Comparison of ENCODE assay signal across 33 mouse cellular contexts in genomic region chr9:57287183-57287582, GRCm38 (mm10). TPM values are rescaled to one million over a fixed set of nuclear protein-coding genes. Genes with fewer than 3 reads are reported as not detected.
DNase-seq lines count a peak whose midpoint lies in the region; ATAC-seq and TF ChIP-seq lines count a peak whose summit lies in the region.
"Had no signal": no experiment of that assay in that cellular context is flagged by ENCODE, and none has a peak within 500 bp of the region (broad histone marks: within the 10 kb centered on the region; RNA-seq: fewer than 3 reads in every experiment).

No protein-coding gene starts in this region.

- ATAC-seq in liver, embryonic 11.5 days (replicated peaks; ENCODE audit: low FRiP score), result no peak
- 0 out of 2 replicates have a peak, but pooled peaks have one; percentile 29 for ATAC-seq in liver, embryonic 13.5 days (ENCODE audit: low read depth)
- ATAC-seq in liver, postnatal 0 days, result peak; percentile 89
- ATAC-seq in stomach, postnatal 0 days (ENCODE audit: low FRiP score, low TSS enrichment), result peak; percentile 43; the same call in 1 of the 2 replicates
- ATAC-seq: activated CD4-positive, CD25-positive, alpha-beta regulatory T cell, adult 4 months; forebrain, embryonic 15.5 days had no signal

- H3K27me3 ChIP-seq in liver, adult 2 months (ENCODE audit: control insufficient read depth, insufficient read depth, low read length), result no peaks in the 10 kb centered on the region
- H3K27me3 ChIP-seq in liver, embryonic 11.5 days (replicated peaks; ENCODE audit: control insufficient read depth, insufficient read depth, low read length), result 0 out of 2 replicates have a peak, but pooled peaks cover 3% of the 10 kb centered on the region
- H3K27me3 ChIP-seq in liver, embryonic 13.5 days, result peaks cover 10% of the 10 kb centered on the region
- no peaks in the 10 kb centered on the region for H3K27me3 ChIP-seq in liver, postnatal 0 days (ENCODE audit: insufficient read depth, low read length)
- H3K27me3 ChIP-seq in stomach, postnatal 0 days (ENCODE audit: control insufficient read depth, insufficient read depth, low read length), result no peaks in the 10 kb centered on the region
- H3K27me3 ChIP-seq: embryonic facial prominence, embryonic 13.5 days; forebrain, embryonic 12.5 days; forebrain, embryonic 15.5 days; hindbrain, embryonic 12.5 days had no signal

- no peak overlapping the region for H3K4me2 ChIP-seq in liver, embryonic 11.5 days
- H3K4me2 ChIP-seq in liver, embryonic 13.5 days, result no peak overlapping the region
- no peak overlapping the region for H3K4me2 ChIP-seq in liver, postnatal 0 days (ENCODE audit: low read depth, low read length)
- no peak overlapping the region for H3K4me2 ChIP-seq in stomach, postnatal 0 days (replicated peaks; ENCODE audit: low read depth)
- H3K4me2 ChIP-seq: embryonic facial prominence, embryonic 13.5 days; forebrain, embryonic 12.5 days; forebrain, embryonic 15.5 days; heart, embryonic 11.5 days; hindbrain, embryonic 12.5 days had no signal

- peak overlapping the region; percentile 47 for H3K27ac ChIP-seq in liver, adult 2 months (replicated peaks; ENCODE audit: insufficient read depth, low read depth, low read length)
- no peak overlapping the region for H3K27ac ChIP-seq in liver, embryonic 11.5 days (ENCODE audit: low read depth, low read length)
- H3K27ac ChIP-seq in liver, embryonic 13.5 days, result 0 out of 2 replicates have a peak overlapping the region, but pooled peaks have one; percentile 8
- H3K27ac ChIP-seq in liver, postnatal 0 days (ENCODE audit: low read depth), result peak overlapping the region; percentile 79
- no peak overlapping the region for H3K27ac ChIP-seq in stomach, postnatal 0 days (replicated peaks)
- H3K27ac ChIP-seq: embryonic facial prominence, embryonic 10.5 days; embryonic facial prominence, embryonic 13.5 days; forebrain, embryonic 12.5 days; forebrain, embryonic 15.5 days; heart, adult 2 months; hindbrain, embryonic 12.5 days had no signal

- no peak for TF ChIP-seq POLR2A in liver, adult 2 months (IDR thresholded peaks at IDR 0.05; ENCODE audit: extremely low read depth, insufficient read depth, low read length)

- no peaks in the 10 kb centered on the region for H3K9me3 ChIP-seq in liver, embryonic 11.5 days (ENCODE audit: control insufficient read depth, low read length)
- no peaks in the 10 kb centered on the region for H3K9me3 ChIP-seq in liver, embryonic 13.5 days (replicated peaks)
- no peaks in the 10 kb centered on the region for H3K9me3 ChIP-seq in liver, postnatal 0 days (ENCODE audit: low read length)
- no peaks in the 10 kb centered on the region for H3K9me3 ChIP-seq in stomach, postnatal 0 days (ENCODE audit: control insufficient read depth, low read length)
- H3K9me3 ChIP-seq: embryonic facial prominence, embryonic 10.5 days; embryonic facial prominence, embryonic 13.5 days; forebrain, embryonic 12.5 days; forebrain, embryonic 15.5 days; hindbrain, embryonic 12.5 days had no signal

- no peak for TF ChIP-seq CTCF in liver, adult 2 months (IDR thresholded peaks at IDR 0.05; ENCODE audit: low read depth, low read length)
- no peak for TF ChIP-seq CTCF in liver, postnatal 0 days (IDR thresholded peaks at IDR 0.05; ENCODE audit: low read depth)
- no peak for TF ChIP-seq CTCF in stomach, postnatal 0 days (IDR thresholded peaks at IDR 0.05; ENCODE audit: low read depth)

- H3K36me3 ChIP-seq in liver, adult 2 months (ENCODE audit: control insufficient read depth, insufficient read depth, low read length), result no peaks in the 10 kb centered on the region
- H3K36me3 ChIP-seq in liver, embryonic 11.5 days (ENCODE audit: control insufficient read depth, insufficient read depth, low read length), result no peaks in the 10 kb centered on the region
- no peaks in the 10 kb centered on the region for H3K36me3 ChIP-seq in liver, embryonic 13.5 days
- H3K36me3 ChIP-seq in liver, postnatal 0 days (replicated peaks; ENCODE audit: insufficient read depth, low read length), result no peaks in the 10 kb centered on the region
- no peaks in the 10 kb centered on the region for H3K36me3 ChIP-seq in stomach, postnatal 0 days (ENCODE audit: control insufficient read depth, insufficient read depth, low read length)
- H3K36me3 ChIP-seq: embryonic facial prominence, embryonic 10.5 days; embryonic facial prominence, embryonic 13.5 days; forebrain, embryonic 12.5 days; forebrain, embryonic 15.5 days; hindbrain, embryonic 12.5 days had no signal

- WGBS in liver, adult 2 months, result 31% methylated on average over 6 of the region's 6 CpGs
- 73% methylated on average over 6 of the region's 6 CpGs for WGBS in liver, embryonic 11.5 days
- WGBS in liver, embryonic 13.5 days (ENCODE audit: insufficient replicate concordance), result 71% methylated on average over 6 of the region's 6 CpGs
- 74% methylated on average over 6 of the region's 6 CpGs for WGBS in liver, postnatal 0 days (ENCODE audit: insufficient replicate concordance)
- 65% methylated on average over 6 of the region's 6 CpGs for WGBS in stomach, postnatal 0 days

- peaks cover 10% of the 10 kb centered on the region; the same call in 1 of the 2 replicates for H3K4me1 ChIP-seq in liver, adult 2 months (ENCODE audit: control insufficient read depth, insufficient read depth, low read length)
- no peaks in the 10 kb centered on the region; the same call in 1 of the 2 replicates for H3K4me1 ChIP-seq in liver, embryonic 11.5 days (replicated peaks; ENCODE audit: control insufficient read depth, insufficient read depth, low read length)
- peaks cover 12% of the 10 kb centered on the region; the same call in 1 of the 2 replicates for H3K4me1 ChIP-seq in liver, embryonic 13.5 days (replicated peaks)
- H3K4me1 ChIP-seq in liver, postnatal 0 days (ENCODE audit: insufficient read depth), result peaks cover 18% of the 10 kb centered on the region
- no peaks in the 10 kb centered on the region for H3K4me1 ChIP-seq in stomach, postnatal 0 days (replicated peaks; ENCODE audit: control insufficient read depth, insufficient read depth)
- H3K4me1 ChIP-seq: embryonic facial prominence, embryonic 10.5 days; embryonic facial prominence, embryonic 13.5 days; forebrain, embryonic 15.5 days; hindbrain, embryonic 12.5 days had no signal

- no peaks in the 10 kb centered on the region for H3K79me2 ChIP-seq in liver, adult 2 months (ENCODE audit: control insufficient read depth, insufficient read depth, low read length)

- DNase-seq in liver, adult 2 months (ENCODE audit: extremely low read depth, low read depth, low spot score), result peak; percentile 90
- DNase-seq in liver, embryonic 11.5 days (ENCODE audit: low spot score), result no peak
- no peak for DNase-seq in liver, embryonic 13.5 days
- DNase-seq in liver, postnatal 0 days, result no peak
- DNase-seq in stomach, postnatal 0 days (ENCODE audit: low spot score), result peak; percentile 51
- DNase-seq in urinary bladder, postnatal 4 days (ENCODE audit: low spot score in 2 of 2), result no peak
- no peak for DNase-seq in spleen, postnatal 36 days (ENCODE audit: low spot score in 2 of 2)
- DNase-seq: adrenal gland, adult 8-10 months; adrenal gland, postnatal 25 days; cerebellum, adult 11-12 months; cerebellum, adult 8-10 months; cerebellum, postnatal 10 days; cerebellum, postnatal 36 days; embryo, embryonic 11 days; gastrocnemius, postnatal 36 days; heart, adult 2 months had no signal

- H3K9ac ChIP-seq in liver, adult 2 months (ENCODE audit: low read depth, low read length), result no peak overlapping the region
- H3K9ac ChIP-seq in liver, embryonic 11.5 days (ENCODE audit: low read depth, low read length), result no peak overlapping the region
- no peak overlapping the region for H3K9ac ChIP-seq in liver, embryonic 13.5 days
- H3K9ac ChIP-seq in liver, postnatal 0 days (replicated peaks), result no peak overlapping the region
- H3K9ac ChIP-seq in stomach, postnatal 0 days (ENCODE audit: low read length), result no peak overlapping the region
- H3K9ac ChIP-seq: embryonic facial prominence, embryonic 13.5 days; forebrain, embryonic 12.5 days; forebrain, embryonic 15.5 days; hindbrain, embryonic 12.5 days had no signal

- H3K4me3 ChIP-seq in liver, adult 2 months (ENCODE audit: insufficient read depth, low read depth, low read length), result no peak overlapping the region
- no peak overlapping the region for H3K4me3 ChIP-seq in liver, embryonic 11.5 days (ENCODE audit: low read depth, low read length)
- H3K4me3 ChIP-seq in liver, embryonic 13.5 days (replicated peaks), result no peak overlapping the region
- H3K4me3 ChIP-seq in liver, postnatal 0 days (ENCODE audit: low read depth, low read length), result no peak overlapping the region
- no peak overlapping the region for H3K4me3 ChIP-seq in stomach, postnatal 0 days (ENCODE audit: low read depth, low read length)
- H3K4me3 ChIP-seq: embryonic facial prominence, embryonic 10.5 days; embryonic facial prominence, embryonic 13.5 days; erythroblast, embryonic 14.5 days; forebrain, embryonic 12.5 days; forebrain, embryonic 15.5 days; heart, adult 2 months; hindbrain, embryonic 12.5 days had no signal

- TF ChIP-seq EP300 in liver, postnatal 0 days (IDR thresholded peaks at IDR 0.05; ENCODE audit: low read depth), result peak; percentile 47; the same call in 1 of the 2 replicates
- TF ChIP-seq EP300 in stomach, postnatal 0 days (optimal IDR thresholded peaks at IDR 0.05), result no peak

RNA-seq across cellular contexts. Expression of gene 1700017B05Rik, which starts 24.8 kb away (rescaled TPM):
- total RNA-seq in liver, adult 2 months (2014; rRNA removed), result 1.7 and 4.4 TPM in 2 replicates
- 4.9 and 6.3 TPM in 2 replicates for polyA plus RNA-seq in liver, adult 2 months (2012; rRNA removed)
- polyA plus RNA-seq in liver, embryonic 11.5 days (2014; fragmentation: Nextera tagmentation; extraction: Ambion mirVana), result 27.0 and 29.5 TPM in 2 replicates
- polyA plus RNA-seq in liver, embryonic 13.5 days (2015; fragmentation: Nextera tagmentation; extraction: Ambion mirVana), result 14.6 and 14.9 TPM in 2 replicates
- 10.1 and 10.4 TPM in 2 replicates for polyA plus RNA-seq in liver, postnatal 0 days (2015; fragmentation: Nextera tagmentation; extraction: Ambion mirVana)
- polyA plus RNA-seq in stomach, postnatal 0 days (2015; fragmentation: Nextera tagmentation; extraction: Ambion mirVana), result 10.4 and 10.9 TPM in 2 replicates

RNA-seq across cellular contexts. Expression of gene Trcg1, which starts 50.8 kb away (rescaled TPM):
- not detected in 2 replicates for total RNA-seq in liver, adult 2 months (2014; rRNA removed)
- not detected in 2 replicates for polyA plus RNA-seq in liver, adult 2 months (2012; rRNA removed)
- not detected in 2 replicates for polyA plus RNA-seq in liver, embryonic 11.5 days (2014; fragmentation: Nextera tagmentation; extraction: Ambion mirVana)
- polyA plus RNA-seq in liver, embryonic 13.5 days (2015; fragmentation: Nextera tagmentation; extraction: Ambion mirVana), result not detected in 2 replicates
- polyA plus RNA-seq in liver, postnatal 0 days (2015; fragmentation: Nextera tagmentation; extraction: Ambion mirVana), result not detected in 2 replicates
- 0.05 TPM in 1 of 2 replicates, not detected in the other for polyA plus RNA-seq in stomach, postnatal 0 days (2015; fragmentation: Nextera tagmentation; extraction: Ambion mirVana)
- total RNA-seq: adrenal gland, adult 8-10 months; adrenal gland, postnatal 25 days; ES-E14; gastrocnemius, adult 8-10 months; gastrocnemius, postnatal 36 days; granulocyte monocyte progenitor cell, adult 5-6 weeks; heart, adult 2 months; heart, postnatal 25 days; hematopoietic stem cell, adult 5-6 weeks had no signal
- polyA plus RNA-seq: activated CD4-positive, CD25-positive, alpha-beta regulatory T cell, adult 4 months; brain, embryonic 14.5 days; cortical plate, adult 2 months; embryonic facial prominence, embryonic 13.5 days; erythroblast, embryonic 14.5 days; forebrain, embryonic 12.5 days; forebrain, embryonic 15.5 days; heart, adult 2 months; heart, embryonic 11.5 days; heart, embryonic 14.5 days; heart, postnatal 0 days; hindbrain, embryonic 12.5 days had no signal

Comparison
In these comparisons a context has a peak if more than half of its experiments do, and no peak if none do; other contexts are left out.
1. DNase-seq: peak in liver, adult 2 months (single experiment) and stomach, postnatal 0 days (single experiment); none in liver, embryonic 11.5 days (single experiment), liver, embryonic 13.5 days (single experiment), liver, postnatal 0 days (single experiment), urinary bladder, postnatal 4 days (0 of 2) and spleen, postnatal 36 days (0 of 2).
2. H3K27ac ChIP-seq: peak in liver, adult 2 months (single experiment), liver, embryonic 13.5 days (single experiment) and liver, postnatal 0 days (single experiment); none in liver, embryonic 11.5 days (single experiment) and stomach, postnatal 0 days (single experiment).